Mouse (Mus musculus) testis, postnatal 10 days (tissue): Measurements from ENCODE around the gene Tnf.
"Not testable (repeated sequence)": the region's sequence is repeated elsewhere in the genome, so short reads cannot be mapped to it uniquely, and the experiment has no call there.

Experiments
- DNase-seq: peaks from one replicate; pipeline ENCODE4 v3.0.0; 2021; ENCODE audit warnings: low spot score

The Tnf gene

DNA sequence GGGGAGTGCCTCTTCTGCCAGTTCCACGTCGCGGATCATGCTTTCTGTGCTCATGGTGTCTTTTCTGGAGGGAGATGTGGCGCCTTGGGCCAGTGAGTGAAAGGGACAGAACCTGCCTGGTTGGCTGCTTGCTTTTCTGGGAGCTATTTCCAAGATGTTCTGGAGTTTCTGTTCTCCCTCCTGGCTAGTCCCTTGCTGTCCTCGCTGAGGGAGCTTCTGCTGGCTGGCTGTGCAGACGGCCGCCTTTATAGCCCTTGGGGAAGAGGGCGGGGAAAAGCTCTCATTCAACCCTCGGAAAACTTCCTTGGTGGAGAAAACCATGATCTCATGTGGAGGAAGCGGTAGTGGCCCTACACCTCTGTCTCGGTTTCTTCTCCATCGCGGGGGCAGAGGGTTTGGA is at the start of gene Tnf:
Tnf (minus strand) TSS at position 221 of the 400 bp plus-strand sequence.
- peak; percentile 67 for DNase-seq

DNA sequence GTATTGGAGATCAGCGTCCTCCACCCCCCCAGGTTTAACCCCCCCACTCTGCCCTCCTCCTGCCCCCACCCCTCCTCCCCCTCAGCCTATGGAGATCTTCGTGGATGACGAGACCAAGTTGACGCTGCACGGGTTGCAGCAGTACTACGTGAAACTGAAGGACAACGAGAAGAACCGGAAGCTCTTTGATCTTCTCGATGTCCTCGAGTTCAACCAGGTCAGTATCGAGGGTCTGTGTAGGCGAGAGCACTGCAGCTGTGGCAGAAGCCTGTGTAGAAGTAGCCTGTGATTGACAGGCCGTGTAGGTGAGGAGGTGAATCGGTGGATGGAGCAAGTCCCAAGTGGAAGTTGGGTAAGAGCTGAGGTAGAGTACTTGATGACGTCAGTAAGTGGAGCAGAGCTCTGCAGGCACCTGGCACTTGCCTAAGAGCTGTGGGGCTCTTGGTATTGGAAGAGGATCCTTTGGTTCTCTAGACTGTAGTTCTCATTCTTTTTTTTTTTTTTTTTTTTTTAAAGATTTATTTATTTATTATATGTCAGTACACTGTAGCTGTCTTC is 49.4 kb upstream of the Tnf start:
- no peak for DNase-seq

DNA sequence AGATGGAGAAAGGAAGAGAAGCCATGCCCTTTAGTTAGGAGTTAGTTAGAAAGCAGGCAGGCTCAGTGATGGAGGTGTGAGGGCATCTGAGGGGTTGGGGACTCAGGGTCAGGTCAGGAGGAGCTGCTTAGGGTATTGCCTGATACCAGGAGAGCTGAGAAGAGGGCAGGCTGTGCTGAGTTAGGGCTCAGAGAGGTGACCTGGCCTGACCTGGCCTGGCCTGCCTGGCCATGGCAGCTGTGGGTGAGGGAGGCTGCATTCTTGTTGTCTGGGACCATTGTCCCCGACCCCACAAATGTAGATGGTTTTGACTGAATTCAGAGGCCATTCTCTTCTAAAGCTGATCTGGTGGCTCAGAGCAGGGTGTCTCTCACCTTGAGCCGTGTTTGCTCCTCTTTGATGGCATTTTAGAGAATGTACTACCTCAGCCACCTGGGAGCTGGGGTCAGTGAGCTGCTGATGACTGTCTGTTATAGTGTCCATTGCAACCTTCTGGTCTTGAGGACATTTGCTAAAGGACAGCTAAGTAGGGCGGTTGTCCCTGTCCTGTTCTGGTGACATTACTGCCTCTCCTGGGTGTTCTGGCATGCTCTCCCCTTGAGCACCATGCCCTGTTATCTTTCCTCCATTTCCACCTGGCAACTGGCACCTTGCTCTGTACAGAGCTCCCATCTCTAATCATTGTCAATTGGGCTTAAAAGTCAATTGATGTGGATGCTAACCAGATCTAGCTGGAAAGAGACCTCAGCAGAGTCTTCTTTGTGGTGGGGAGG is 48.7 kb upstream of the Tnf start:
- DNase-seq: no peak

DNA sequence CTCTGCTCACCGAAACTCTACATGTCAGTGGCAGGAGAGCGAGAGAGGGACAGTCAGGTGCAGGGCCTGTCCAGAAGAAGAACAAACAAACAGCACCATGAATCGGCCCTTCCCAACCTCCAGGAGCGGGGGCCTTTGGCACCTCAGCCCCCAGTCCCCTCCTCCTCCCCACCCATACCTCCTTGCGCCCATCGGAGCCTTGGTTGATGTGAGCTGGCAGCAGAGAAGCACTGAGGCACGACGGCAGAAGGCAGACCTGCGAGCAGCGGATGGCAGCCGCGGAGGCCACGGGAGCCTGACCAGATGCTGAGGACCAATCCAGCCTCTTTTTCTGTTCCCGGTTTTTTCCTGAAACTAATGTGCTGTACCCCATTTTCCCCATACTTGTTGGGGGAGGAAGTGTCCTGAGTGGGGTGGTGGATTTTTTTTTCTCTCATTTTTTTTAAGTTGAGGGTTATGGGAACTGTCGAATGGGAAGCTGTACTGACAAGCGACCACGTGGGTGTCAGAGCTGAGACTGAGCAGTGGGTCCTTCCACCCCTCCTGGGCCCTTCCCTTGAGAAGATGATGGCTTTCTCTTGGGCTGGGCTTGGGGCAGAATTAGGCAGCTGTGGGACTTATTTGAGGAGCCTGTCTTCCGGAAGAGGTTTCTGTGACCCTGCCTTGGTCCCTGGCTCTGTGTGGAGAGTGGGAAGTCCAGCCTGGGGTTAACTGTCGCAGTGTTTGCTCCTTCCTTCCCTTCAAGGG is 47.8 kb upstream of the Tnf start:
- DNase-seq: no peak

DNA sequence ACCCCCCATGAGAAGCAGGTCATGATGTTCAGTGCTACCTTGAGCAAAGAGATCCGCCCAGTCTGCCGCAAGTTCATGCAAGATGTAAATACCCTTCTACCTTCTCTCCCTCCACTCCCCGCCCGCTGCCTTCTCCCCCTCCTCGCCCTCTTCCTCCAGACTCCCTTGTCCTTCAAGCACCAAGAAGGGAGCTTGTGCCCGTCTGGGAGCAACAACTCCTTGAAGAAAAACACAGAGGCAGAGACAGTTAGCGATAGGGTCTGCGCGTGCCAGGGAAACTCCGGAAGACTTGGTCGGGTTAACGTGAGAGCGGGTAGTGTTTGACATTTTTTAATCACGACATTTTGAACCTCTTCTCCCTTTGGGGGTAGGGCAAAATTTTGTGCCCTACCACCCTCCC is 47.2 kb upstream of the Tnf start:
- no peak for DNase-seq

DNA sequence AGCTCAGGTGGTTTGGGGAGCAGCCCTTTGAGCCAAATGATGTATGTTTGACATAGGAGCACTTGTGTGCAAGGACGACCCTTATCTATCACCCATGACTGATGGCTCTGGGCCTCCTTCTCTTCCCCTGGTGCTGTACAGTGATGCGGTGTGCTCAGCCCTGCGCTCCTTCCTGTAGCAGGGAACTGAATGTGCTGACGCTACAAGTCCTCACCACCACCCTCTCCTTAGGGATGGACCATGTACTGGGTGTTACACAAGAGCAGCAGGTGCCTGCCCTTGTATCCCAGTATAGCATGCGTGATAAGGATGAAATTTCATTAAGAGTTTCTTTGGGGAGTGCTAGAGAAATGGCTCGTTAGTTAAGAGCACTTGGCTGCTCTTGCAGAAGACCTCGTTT is 45.3 kb upstream of the Tnf start:
- DNase-seq: no peak

DNA sequence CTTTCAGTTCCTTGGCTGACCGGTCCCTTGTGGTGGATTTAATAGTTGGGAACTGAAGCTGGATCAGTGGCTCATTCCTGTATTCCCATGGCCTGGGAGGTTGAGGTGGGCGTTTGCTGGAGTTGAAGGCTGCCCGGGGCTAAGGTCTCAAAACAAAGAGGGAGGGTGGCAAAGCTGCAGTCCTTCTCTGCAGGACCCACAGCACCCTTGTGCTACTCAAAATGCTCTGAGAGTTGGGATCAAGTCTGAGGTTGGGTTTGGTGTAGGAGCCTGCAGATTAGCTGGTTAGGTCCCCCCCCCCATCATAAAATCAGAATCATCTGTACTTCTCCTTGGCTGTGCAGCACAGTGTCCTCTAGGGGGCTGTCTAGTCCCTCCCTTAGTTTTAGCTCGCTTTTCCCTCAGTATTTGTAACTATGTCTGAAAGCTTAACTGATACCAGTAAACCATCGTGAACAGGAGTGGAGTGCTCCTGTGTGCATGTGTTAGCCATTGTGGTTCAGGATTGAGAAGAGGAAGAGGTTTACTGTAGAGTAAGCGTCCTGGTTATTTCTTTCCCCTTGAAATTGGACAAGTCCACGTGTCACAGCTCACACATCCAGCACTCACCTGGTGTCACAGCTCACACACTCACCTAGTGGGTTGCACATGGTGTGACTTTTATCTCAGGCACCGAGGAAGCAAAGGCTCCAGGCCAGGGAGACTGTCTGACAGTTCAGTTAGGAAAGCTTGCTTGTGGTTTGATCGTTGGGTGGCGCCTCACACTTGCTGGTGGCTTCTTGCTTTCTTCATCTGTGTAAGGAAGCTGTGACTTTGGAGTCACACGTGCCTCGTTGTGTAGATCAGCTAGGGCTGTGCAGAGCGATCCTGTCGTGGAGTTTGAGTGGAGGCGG is 44.2 kb upstream of the Tnf start:
- no peak for DNase-seq

DNA sequence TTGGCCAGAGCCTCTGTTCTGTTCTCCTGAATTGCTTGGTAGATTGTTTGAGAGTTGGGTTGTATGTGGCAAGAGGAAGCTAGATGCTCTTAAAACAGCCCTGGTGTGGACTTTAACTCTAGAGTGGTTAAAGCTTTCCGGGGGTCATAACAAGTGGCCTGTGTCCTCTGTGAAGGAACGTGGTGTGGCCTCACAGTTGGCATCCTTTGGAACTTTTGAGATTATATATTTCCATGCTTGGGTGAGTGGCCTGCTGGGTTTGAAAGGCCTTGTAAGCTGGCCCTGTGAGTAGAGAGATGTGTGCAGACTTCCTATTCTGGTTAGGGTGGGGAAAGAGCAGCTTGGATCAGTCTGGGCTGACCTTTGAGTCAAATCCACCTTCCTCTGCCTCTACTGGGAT is 43.2 kb upstream of the Tnf start:
- DNase-seq: no peak

DNA sequence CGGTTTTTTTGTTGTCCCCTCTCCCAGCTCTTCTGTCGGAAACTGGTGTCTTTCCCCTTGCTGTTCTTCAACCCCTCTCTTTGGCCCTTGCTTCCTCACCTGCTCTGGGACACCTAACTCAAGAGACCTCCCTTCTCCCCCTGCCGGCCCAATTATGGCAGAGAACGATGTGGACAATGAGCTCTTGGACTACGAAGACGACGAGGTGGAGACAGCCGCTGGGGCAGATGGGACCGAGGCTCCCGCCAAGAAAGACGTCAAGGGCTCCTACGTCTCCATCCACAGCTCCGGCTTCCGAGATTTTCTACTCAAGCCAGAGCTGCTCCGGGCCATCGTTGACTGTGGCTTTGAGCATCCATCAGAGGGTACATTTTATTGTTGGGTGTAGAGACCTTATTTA is 41.3 kb upstream of the Tnf start:
- peak; percentile 73 for DNase-seq

DNA sequence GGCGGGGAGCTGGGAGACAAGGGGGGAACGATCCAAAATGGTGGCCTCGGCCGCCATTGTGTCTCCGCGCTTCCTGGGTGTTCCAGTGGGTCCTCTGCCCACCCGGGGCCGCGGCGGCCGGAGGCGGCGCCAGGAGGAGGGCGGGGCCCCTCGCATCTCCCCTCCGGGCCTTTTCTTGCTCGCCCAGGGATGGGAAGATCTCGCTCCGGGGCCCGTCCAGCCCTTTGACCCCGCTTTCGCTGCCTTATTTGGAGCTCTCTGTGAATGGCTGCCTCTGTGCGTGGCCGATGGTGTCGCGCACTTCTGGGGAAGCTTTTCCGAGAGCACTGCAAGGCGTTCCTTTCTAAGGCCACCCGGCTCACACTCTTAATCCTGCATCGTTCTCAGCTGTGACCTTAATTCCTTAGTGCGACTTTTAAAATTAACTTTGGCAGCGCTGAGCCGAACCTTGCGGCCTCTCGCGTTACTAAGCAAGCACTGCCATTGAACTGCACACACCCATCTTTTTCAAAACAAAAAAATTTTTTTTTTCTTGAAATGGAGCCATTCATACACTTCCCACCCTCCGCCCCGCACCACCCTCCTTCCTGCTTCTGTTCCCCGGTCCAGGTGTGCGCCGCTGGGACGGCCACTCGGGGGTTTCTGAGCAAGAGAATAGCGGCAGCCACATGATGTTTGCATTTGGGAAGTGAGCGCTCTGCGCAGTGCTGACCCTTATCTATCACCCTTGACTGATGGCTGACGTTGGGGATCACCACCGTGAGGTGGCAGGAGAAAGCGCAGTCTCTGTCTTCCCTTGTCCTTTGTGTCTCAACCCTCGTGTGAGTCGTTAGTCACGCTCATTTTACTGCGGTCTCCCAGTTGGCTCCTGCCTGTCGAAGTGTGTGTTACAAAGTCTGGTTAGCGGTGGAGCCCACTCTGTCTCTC is 40.5 kb upstream of the Tnf start:
- peak; percentile 83 for DNase-seq

DNA sequence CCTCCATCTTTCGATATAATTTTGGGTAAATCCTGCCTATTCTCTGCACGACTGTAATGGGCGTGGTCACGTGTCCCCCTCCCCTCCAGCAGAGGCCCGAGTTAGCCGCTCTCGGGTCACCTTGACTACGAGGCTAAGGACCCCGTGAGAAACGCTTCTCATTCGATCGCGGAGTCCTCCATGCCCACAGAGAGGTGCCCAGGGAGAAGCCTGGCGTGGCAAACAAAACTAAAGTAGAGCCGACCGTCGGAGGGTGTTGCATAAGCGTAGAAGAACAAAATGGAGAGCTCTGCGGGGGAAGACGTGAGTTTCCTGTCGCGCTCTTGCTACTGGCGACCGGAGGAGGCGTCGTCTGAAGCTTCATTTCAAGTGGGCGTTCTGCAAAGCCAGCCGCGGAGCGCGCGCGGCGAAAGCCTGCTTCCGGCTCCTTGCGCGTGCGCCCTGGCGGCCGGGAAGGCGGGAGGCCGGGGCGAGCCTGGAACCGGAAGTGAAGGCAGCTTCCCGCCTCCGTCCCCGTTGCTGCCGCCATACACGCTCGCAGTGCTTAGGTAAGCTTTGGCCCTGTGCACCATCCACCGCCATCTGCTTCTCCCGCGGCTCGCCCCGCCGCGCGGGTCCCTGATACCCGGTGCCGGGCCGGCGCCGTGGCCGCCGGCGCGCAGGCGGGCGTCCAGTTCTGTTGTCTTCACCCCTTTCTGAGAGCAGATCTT is 39.7 kb upstream of the Tnf start, which contains the start of gene Ddx39b:
Ddx39b (plus strand) TSS at position 442 of the 710 bp plus-strand sequence.
- peak; percentile 95 for DNase-seq

DNA sequence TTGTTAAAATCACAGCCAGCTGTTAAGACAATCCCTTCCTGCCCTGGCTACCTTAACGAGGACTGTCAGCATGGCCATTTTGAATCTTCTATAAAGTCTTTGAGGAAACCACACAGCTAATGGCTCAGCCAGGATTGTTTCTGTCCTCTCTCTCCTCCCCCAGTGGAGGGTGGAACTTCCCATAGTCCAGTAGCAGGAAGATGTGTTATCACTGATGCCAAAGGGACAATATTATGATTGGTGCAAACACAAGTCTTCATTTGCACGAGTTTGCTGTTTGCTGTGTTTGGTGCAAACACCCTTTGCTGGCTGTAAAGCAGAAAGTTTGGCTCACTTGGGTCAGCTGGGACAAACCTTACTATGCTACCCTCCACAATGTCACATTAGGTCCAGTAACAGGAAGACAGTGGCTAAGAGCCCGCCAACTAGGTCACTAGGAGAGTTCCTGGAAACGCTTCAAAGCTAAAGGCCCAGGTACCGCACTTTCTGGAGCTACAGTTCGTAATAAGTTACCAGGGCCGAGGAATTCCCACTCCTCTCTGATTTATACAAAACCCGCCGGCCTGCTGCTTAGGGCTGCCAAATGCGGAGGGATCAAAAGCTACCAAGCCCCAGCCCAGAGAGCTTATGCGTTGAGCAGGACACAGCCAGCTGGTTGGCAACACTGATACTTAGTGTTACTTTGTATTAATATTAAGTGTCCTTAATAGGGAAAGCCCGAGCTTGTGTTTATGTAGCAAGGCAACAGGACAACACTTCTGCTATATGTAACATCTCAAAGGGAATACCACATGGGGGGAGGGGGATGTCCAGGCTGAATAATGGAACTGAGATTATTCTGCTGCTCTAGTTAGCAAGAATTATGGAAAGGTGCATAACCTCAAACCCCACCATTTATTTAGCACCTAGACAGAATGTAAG is 38.8 kb upstream of the Tnf start:
- no peak for DNase-seq

DNA sequence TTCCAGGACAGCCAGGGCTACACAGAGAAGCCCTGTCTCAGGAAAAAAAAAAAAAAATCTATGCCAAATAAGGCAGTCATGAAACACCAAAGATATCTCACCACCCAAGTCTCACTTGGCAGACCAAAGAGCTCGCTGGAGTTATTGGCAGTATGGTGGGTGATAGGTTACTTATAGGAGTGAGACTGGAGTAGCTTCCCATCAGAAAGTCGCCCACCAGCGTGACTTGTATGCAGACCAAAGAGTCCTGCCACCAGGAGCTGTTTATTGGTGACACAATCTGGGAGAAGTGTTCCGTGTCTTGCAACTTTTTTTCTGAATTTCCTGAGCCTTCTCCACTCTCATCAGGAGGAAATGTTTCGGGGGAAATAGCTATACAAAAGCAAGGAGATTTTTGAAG is 37.9 kb upstream of the Tnf start:
- no peak for DNase-seq

DNA sequence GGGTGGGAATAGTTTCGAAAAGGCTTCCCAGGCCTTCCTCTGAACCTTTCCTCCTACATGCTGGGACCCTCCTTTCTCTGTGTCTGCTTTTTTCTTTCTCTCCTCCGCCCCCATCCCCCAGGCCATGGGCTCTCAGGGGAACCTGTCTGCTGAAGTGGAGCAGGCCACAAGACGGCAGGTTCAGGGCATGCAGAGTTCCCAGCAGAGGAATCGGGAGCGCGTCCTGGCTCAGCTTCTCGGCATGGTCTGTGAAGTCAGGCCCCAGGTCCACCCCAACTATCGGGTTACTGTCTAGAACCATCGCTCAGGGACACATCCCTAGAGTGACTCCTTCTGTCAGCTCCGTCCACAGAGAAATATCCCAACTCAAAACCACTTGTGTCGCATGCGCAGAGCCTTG is 35.7 kb upstream of the Tnf start:
- DNase-seq: no peak

DNA sequence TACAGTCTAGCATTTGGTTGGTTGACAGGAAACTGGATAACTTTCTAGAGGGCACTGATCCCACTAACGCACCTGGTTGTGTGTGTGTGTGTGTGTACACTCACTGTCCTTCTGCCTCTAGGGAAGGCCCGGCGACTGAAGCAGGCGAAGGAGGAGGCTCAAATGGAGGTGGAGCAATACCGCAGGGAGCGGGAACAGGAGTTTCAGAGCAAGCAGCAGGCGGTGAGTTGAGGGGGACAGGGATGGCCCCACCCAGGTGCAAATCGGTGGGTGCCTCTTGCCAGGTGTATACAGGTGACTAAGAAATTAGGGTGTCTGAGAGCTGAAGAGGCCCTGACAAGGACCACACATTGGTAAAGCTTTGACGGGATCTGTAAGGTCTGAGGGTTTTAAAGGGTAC is 35.2 kb upstream of the Tnf start:
- DNase-seq: no peak

DNA sequence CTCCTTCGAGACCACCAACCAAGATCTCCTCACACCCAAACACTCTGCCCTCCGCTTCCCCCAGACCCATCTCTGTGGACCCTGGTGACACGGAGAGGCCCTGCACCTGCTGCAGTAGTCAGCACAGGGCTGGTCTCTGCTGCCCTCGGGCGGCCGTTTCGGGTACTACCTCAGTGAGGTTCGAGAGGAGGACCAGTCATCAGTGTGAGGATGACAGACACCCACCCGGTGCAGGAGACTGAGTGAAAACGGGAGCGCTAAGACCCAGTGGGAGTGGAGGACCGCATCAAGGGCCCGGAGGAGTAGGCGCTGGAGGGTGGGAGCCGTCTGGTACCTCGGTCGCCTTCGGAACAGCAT is 34.6 kb upstream of the Tnf start:
- peak; percentile 99 for DNase-seq

DNA sequence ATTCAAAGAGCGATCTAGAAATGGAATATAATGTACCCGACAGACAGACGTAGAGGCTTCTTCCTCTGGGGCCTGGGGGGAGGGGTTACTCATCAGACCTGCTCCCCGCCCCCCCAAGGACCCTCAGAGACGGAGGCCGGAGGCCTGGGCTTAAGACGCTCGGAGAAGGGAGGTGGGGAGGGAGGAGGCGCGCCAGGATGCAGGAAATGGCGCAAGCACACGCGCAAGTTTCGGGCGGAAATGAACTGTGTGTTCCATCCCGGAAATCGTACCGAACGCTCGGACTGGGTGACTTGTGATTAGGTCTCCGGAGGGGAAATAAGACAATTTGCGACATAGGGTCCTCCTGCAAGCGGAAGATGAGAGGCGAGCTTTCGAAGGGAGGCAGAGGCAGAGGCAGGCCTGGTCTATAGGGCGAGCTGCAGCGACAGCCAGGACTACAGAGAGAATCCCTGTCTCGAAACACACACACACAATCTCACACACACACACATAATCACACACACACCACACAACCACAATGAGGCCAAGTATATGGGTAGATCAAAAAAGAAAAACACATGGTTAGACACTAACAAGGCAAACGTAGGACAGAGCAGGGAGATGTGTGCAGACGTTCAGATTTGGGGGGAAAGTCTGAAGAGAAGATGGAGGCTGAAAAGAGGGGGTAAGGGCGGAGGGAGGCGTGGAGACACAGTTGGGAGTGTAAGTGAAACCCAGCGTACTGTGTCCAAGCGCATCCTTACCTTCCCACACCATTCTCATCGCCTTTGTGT is 34.0 kb upstream of the Tnf start, which contains the start of gene Nfkbil1:
Nfkbil1 (minus strand) TSS at position 179 of the 776 bp plus-strand sequence.
- DNase-seq: peak; percentile 88

DNA sequence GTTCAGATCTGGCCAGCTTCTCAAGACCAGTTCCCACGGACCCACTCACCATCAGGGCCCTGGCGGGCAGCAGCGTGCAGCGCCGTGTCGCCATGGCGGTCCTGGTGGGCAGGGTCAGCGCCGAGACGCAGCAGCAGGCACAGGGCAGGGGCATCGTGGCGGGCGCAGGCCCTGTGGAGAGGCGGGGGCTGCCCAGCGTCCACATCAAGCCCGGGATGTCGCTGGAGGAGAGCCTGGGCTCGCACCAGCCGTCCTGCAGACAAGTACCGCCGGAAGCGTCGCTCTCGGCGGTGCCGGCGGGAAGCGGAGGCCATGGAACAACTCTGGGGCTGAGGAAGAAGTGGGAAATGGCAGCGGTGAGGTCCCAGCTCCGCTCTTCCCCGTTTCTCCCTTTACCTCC is 33.1 kb upstream of the Tnf start:
- DNase-seq: peak; percentile 66

DNA sequence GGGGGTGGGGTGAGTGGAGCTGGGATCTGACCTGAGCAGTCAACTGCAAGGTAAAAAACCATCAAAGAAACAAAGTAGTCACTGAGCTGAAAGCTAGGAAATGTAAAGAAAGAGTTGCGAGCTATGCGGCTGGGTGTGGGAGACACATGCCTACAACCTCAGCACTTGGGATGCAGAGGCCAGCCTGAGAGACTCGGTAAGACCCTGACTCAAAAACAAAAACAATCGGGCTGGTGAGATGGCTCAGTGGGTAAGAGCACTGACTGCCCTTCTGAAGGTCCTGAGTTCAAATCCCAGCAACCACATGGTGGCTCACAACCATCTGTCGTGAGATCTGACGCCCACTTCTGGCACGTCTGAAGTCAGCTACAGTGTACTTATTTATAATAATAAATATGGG is 32.3 kb upstream of the Tnf start:
- not testable (repeated sequence) for DNase-seq
